Mouse (Mus musculus): Measurements from ENCODE around the gene Stard13. TPM values are rescaled to one million over a fixed set of nuclear protein-coding genes. Genes with fewer than 3 reads are reported as not detected.

Stard13 gene
- polyA plus RNA-seq, 1 experiment: 4.9 TPM

DNA sequence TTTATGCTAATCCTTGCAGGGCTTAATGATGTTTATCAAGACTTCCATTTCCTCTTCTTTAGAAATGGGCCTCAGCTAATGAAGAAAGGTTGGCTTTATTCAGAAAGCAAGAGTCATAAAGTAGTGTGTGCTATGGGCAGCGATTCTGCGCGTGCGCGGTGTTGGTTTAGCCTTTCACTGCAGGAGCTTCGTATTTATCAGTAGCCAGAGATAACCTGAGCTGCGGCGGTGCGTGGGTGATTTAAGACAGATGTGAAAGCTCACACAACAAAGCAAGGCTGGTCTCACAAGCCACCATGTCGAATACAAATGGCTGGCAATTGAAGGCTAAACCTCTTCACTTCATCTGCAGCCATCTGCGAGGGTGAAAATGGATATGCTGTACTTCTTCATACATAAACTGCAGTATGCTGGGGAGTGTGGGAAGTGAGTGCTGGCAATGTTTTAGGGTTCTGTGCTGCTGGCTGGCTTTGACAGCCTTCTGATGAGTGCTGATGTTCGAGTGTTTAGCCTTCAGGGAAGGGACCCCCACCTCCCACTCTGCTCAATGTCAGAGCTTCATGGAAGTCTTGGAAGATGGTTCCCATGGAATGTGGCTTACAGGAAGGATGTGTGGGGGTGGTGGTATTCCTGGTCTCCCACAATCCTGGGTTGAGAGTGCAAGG is 177.2 kb downstream of the Stard13 start:
- TF ChIP-seq POLR2A (IDR thresholded peaks at IDR 0.05; ENCODE audit: low read depth, low read length): no peak
- no peak for TF ChIP-seq CTCF (IDR thresholded peaks at IDR 0.05; ENCODE audit: extremely low read depth, insufficient read length, insufficient replicate concordance, low read depth, low read length)
- 78% methylated on average over 12 of the region's 12 CpGs for WGBS
- Histone ChIP-seq H3K4me1 (ENCODE audit: control insufficient read depth, insufficient read depth, insufficient read length, low read length) (no peaks in the 10 kb centered on the region), H3K36me3 (ENCODE audit: control insufficient read depth, insufficient read depth, low read length) (peaks cover 18% of the 10 kb centered on the region), H3K4me3 (ENCODE audit: low read depth, low read length) (no peak overlapping the region), H3K27me3 (ENCODE audit: control insufficient read depth, insufficient read depth, low read length) (no peaks in the 10 kb centered on the region), H3K27ac (ENCODE audit: insufficient read depth, low read depth, low read length) (no peak overlapping the region)

DNA sequence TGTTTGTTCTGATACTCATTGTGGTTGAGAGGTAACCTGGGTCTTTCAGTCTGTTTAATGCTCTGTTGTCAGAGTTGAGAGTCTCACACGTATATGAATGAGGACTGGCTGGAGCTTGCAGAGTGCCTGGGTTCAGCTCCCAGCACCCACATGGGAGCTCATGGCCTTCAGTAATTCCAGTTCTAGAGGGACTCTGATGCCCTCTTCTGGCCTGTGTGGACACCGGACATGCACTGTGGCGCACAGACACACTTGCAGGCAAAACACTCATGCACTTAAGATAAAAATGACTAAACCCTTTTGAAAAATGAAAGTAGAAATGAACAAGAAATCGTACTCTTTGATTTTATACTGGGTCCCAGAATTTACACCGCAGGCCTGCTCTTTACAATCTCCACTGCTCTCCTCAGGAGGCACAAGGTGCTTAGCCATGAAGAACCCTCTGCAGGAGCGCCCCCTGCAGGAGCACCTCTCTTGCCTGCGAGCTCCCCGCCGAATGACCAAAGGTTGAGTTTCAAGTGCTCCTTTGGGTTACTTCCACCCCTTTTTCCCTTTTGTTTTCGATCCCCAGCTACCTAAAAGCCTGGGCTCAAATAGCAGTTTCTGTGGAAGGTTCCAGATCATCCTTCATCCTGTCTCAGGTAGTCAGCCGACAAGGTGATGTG is 178.1 kb downstream of the Stard13 start:
- H3K4me3 ChIP-seq (ENCODE audit: low read depth, low read length): no peak overlapping the region
- TF ChIP-seq POLR2A (IDR thresholded peaks at IDR 0.05; ENCODE audit: low read depth, low read length) (no peak), CTCF (IDR thresholded peaks at IDR 0.05; ENCODE audit: extremely low read depth, insufficient read length, insufficient replicate concordance, low read depth, low read length) (no peak)
- no peak overlapping the region for H3K27ac ChIP-seq (ENCODE audit: insufficient read depth, low read depth, low read length)
- WGBS: 95% methylated on average over 11 of the region's 11 CpGs
- no peaks in the 10 kb centered on the region for H3K27me3 ChIP-seq (ENCODE audit: control insufficient read depth, insufficient read depth, low read length)
- no peaks in the 10 kb centered on the region for H3K4me1 ChIP-seq (ENCODE audit: control insufficient read depth, insufficient read depth, insufficient read length, low read length)
- peaks cover 21% of the 10 kb centered on the region for H3K36me3 ChIP-seq (ENCODE audit: control insufficient read depth, insufficient read depth, low read length)

DNA sequence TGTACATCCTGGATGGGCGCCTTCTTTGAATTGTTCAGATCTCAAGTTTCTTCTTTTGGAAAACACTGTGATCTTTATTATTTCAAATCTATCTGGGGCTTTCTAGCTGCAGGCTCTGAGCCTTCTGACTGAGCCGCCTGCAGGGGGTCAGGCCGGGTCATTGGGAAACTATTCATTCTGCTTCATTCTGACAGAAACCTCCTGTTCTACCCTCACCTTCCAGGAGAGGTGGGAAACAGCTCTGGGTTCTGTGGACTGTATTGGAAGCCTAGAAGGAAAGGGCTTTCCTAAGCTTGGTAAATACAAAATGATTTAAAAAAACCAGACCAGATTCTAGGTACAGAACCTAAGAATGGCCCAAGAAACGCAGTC is 178.9 kb downstream of the Stard13 start:
- Histone ChIP-seq H3K27me3 (ENCODE audit: control insufficient read depth, insufficient read depth, low read length) (no peaks in the 10 kb centered on the region), H3K4me1 (ENCODE audit: control insufficient read depth, insufficient read depth, insufficient read length, low read length) (no peaks in the 10 kb centered on the region), H3K36me3 (ENCODE audit: control insufficient read depth, insufficient read depth, low read length) (peaks cover 26% of the 10 kb centered on the region), H3K4me3 (ENCODE audit: low read depth, low read length) (no peak overlapping the region), H3K27ac (ENCODE audit: insufficient read depth, low read depth, low read length) (no peak overlapping the region)
- no peak for TF ChIP-seq POLR2A (IDR thresholded peaks at IDR 0.05; ENCODE audit: low read depth, low read length)
- no peak for TF ChIP-seq CTCF (IDR thresholded peaks at IDR 0.05; ENCODE audit: extremely low read depth, insufficient read length, insufficient replicate concordance, low read depth, low read length)
- 84% methylated on average over 4 of the region's 4 CpGs for WGBS

DNA sequence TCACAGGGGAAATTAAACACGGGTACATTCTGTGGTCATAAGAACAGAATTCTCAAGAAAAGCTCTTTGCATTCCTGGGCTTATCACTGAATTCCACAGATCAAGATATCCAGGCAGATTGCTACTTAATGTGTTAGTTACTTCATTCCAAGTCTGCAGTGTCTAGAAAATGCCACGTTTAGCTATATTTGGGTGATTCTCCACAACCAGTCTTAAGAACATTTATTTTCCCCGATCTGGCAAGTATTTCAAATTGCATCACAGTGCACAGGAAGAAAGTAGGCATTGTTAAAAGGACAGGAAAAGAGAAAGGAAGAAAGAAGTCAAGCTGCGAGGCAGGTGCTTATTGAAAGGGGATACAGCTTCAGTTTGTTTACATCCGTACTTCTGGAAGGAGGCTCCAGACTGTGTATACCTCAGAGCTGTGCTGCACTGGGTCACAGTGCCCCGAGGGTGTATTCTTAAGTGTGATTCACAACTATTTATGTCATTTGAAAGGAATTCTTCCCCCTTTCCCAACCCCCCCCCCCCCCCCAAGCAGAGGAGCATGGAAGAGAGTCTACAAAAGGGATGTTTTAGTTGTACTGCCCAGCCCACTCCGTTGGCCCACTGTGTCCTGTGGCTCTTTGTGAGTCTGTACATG is 179.4 kb downstream of the Stard13 start:
- Histone ChIP-seq H3K27me3 (ENCODE audit: control insufficient read depth, insufficient read depth, low read length) (no peaks in the 10 kb centered on the region), H3K36me3 (ENCODE audit: control insufficient read depth, insufficient read depth, low read length) (peaks cover 28% of the 10 kb centered on the region), H3K27ac (ENCODE audit: insufficient read depth, low read depth, low read length) (no peak overlapping the region), H3K4me3 (ENCODE audit: low read depth, low read length) (no peak overlapping the region), H3K4me1 (ENCODE audit: control insufficient read depth, insufficient read depth, insufficient read length, low read length) (no peaks in the 10 kb centered on the region)
- WGBS: 56% methylated on average over 7 of the region's 7 CpGs
- no peak for TF ChIP-seq POLR2A (IDR thresholded peaks at IDR 0.05; ENCODE audit: low read depth, low read length)
- TF ChIP-seq CTCF (IDR thresholded peaks at IDR 0.05; ENCODE audit: extremely low read depth, insufficient read length, insufficient replicate concordance, low read depth, low read length): no peak

DNA sequence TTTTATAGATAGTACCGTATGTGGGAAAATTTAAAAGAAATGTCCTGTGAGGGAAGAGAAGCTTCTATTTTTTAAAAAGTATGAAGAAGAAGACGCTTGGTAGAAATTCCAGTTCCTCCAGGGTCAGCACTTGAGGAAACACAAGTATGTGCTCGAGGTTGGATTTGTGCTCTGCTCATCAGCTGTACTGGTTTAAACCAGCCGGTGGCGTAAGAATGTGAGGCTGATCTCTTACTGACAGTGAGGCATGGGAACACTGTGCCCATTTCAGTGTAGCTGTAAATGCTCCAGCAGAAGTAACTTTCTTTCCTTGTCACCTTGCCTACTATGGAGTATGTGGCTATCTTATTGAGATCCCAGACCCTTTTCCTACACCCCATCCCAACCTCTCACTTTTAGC is 180.4 kb downstream of the Stard13 start:
- 95% methylated on average over 5 of the region's 5 CpGs for WGBS

DNA sequence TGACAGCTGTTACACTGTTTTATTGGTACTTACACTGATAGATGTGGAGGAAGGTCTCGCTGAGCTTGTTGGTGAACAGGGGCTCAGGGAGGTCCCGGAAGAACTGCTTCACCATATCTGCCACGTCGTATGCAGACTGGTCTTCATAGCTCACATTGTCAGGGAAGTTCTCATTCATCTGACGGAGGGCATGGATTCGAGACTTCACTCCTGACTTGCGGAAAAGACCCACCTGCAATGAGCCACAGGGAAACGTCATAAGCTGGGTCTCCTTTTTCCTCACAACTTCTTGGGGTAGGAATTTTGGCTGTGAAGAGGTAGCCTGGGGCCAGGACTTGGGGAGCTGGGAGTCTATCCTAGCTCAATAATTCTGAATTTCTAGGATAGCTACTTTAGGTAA is 181.3 kb downstream of the Stard13 start:
- peaks cover 25% of the 10 kb centered on the region for H3K36me3 ChIP-seq (ENCODE audit: control insufficient read depth, insufficient read depth, low read length)

More for the DNA sequence above, 180.4 kb downstream of the Stard13 start:
- H3K27ac ChIP-seq (ENCODE audit: insufficient read depth, low read depth, low read length): no peak overlapping the region
- TF ChIP-seq CTCF (IDR thresholded peaks at IDR 0.05; ENCODE audit: extremely low read depth, insufficient read length, insufficient replicate concordance, low read depth, low read length) (no peak), POLR2A (IDR thresholded peaks at IDR 0.05; ENCODE audit: low read depth, low read length) (no peak)
- no peak overlapping the region for H3K4me3 ChIP-seq (ENCODE audit: low read depth, low read length)
- no peaks in the 10 kb centered on the region for H3K27me3 ChIP-seq (ENCODE audit: control insufficient read depth, insufficient read depth, low read length)
- H3K4me1 ChIP-seq (ENCODE audit: control insufficient read depth, insufficient read depth, insufficient read length, low read length): no peaks in the 10 kb centered on the region
- peaks cover 25% of the 10 kb centered on the region for H3K36me3 ChIP-seq (ENCODE audit: control insufficient read depth, insufficient read depth, low read length)

DNA sequence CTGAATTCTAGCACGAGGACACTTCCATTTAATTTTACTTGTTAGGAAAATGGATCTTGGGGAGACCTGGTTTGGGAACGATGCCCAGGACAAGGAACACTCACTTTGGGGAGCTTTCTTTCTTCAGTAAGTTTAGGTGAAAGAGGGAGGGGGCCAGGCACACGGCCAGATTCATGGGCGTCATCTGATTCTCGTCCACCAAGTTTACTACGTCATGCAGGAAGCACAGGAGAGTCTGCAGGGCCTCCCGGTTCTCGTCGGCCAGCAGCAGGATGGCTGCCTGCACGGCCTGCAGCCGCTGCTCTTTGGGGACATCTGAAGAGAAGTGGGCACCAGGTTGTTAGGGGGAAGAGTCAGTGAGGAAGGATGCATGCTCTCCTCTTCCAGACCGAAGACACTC is 186.1 kb downstream of the Stard13 start:
- no peaks in the 10 kb centered on the region for H3K4me1 ChIP-seq (ENCODE audit: control insufficient read depth, insufficient read depth, insufficient read length, low read length)
- peaks cover 42% of the 10 kb centered on the region for H3K36me3 ChIP-seq (ENCODE audit: control insufficient read depth, insufficient read depth, low read length)
- WGBS: 77% methylated on average over 12 of the region's 12 CpGs
- no peaks in the 10 kb centered on the region for H3K27me3 ChIP-seq (ENCODE audit: control insufficient read depth, insufficient read depth, low read length)
- TF ChIP-seq POLR2A (IDR thresholded peaks at IDR 0.05; ENCODE audit: low read depth, low read length): no peak
- TF ChIP-seq CTCF (IDR thresholded peaks at IDR 0.05; ENCODE audit: extremely low read depth, insufficient read length, insufficient replicate concordance, low read depth, low read length): no peak
- no peak overlapping the region for H3K27ac ChIP-seq (ENCODE audit: insufficient read depth, low read depth, low read length)
- H3K4me3 ChIP-seq (ENCODE audit: low read depth, low read length): no peak overlapping the region

More for the DNA sequence above, 181.3 kb downstream of the Stard13 start:
- WGBS: 97% methylated on average over 8 of the region's 8 CpGs
- Histone ChIP-seq H3K27ac (ENCODE audit: insufficient read depth, low read depth, low read length) (no peak overlapping the region), H3K27me3 (ENCODE audit: control insufficient read depth, insufficient read depth, low read length) (no peaks in the 10 kb centered on the region), H3K4me1 (ENCODE audit: control insufficient read depth, insufficient read depth, insufficient read length, low read length) (no peaks in the 10 kb centered on the region), H3K4me3 (ENCODE audit: low read depth, low read length) (no peak overlapping the region)
- TF ChIP-seq POLR2A (IDR thresholded peaks at IDR 0.05; ENCODE audit: low read depth, low read length) (no peak), CTCF (IDR thresholded peaks at IDR 0.05; ENCODE audit: extremely low read depth, insufficient read length, insufficient replicate concordance, low read depth, low read length) (no peak)
